Mouse (Mus musculus) left cerebral cortex, adult 2 months (tissue): ENCODE measurements around the gene Lats1. TPM values are rescaled to one million over a fixed set of nuclear protein-coding genes. Genes with fewer than 3 reads are reported as not detected.

ENCODE experiments used
- DNase-seq, 2 experiments: peaks; one replicate each; pipeline ENCODE4 v3.0.0; 2021 to 2022; ENCODE audit warnings: low spot score in 2 of 2, mixed read lengths in 1 of 2; ENCODE audit errors: extremely low spot score in 1 of 2
- H3K27ac ChIP-seq: fragments of 200-600 bp; 2 replicates; pipeline ENCODE4 v1.8.1; 2022
- H3K4me3 ChIP-seq: fragments of 200-600 bp; 2 replicates; pipeline ENCODE4 v1.8.1; 2022
- CTCF ChIP-seq: fragments of 200-600 bp; IDR thresholded peaks from 2 replicates; pipeline ENCODE4 v1.8.1; 2022; ENCODE audit warnings: antibody characterized with exemption, mild to moderate bottlenecking, moderate library complexity
- intact Hi-C: fragments of 180-260 bp; cut with DNase I; formaldehyde crosslinking; loops from one replicate; pipeline ENCODE4 v1.15.1; 2025
- long read RNA-seq, 2 experiments: library from polyadenylated mRNA; stranded (forward); transcript quantifications; one replicate each; pipeline ENCODE4 v2.0.0; 2021; ENCODE audit warnings: borderline mapping rate in 2 of 2
- total RNA-seq, 2 experiments: library from RNA; stranded (reverse); gene quantifications; 2 replicates each; pipeline ENCODE4 v1.2.3; 2021

Gene Lats1
- 10 to 100 TPM; 31.9 to 32.0 TPM for total RNA-seq
- long read RNA-seq, experiment 1, full-length matches to known transcripts: 10 of 19 reads
- long read RNA-seq, experiment 1, partial matches to known transcripts: 6 of 19 reads
- long read RNA-seq, experiment 1, other reads (novel, unspliced or antisense): 3 of 19 reads
- long read RNA-seq, experiment 2, full-length matches to known transcripts: 10 of 18 reads
- long read RNA-seq, experiment 2, partial matches to known transcripts: 2 of 18 reads
- long read RNA-seq, experiment 2, other reads (novel, unspliced or antisense): 6 of 18 reads

DNA sequence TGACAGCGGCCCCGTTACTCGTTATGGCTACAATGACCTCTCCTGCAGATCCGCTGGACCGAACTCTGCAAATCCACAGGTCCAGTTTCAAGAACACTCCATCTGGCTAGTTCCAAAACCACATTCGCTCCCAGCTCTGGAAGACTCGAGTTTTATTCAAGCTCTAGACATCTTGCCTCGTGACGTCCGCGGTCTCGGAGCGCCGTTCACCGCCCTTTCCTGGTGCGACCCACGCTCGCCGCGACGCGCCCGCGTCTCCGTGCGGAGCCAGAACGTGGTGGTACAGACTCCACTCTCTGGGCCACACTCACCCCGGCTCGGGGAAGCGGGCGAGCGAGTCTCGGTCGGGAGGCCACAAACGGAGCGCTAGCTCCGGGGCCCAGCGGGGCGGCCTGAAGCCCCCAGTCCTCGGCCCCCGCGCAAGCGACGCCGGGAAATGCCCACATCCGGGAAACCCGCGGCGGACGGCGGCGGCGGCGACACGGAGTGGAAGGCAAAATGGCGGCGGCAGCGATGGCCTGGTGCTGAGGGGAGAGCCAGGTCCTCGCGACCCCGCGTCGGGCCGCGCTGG, at the start of gene Lats1, which contains the start of gene Pcmt1:
TSS of gene Lats1 (plus strand) at position 484 of the 571 bp plus-strand sequence.
TSS of gene Pcmt1 (minus strand) at position 406 of the 571 bp plus-strand sequence.
- peak; percentile 88 to 92 for DNase-seq
- intact Hi-C loops: loop anchor here (1.0 kb wide), 1 partner anchor 18 kb away; no protein-coding TSS in a partner anchor
- peak within 1 kb of the TSS; percentile 93 for H3K4me3 ChIP-seq
- peak within 1 kb of the TSS; percentile 98 for H3K27ac ChIP-seq
- no peak for TF ChIP-seq CTCF

DNA sequence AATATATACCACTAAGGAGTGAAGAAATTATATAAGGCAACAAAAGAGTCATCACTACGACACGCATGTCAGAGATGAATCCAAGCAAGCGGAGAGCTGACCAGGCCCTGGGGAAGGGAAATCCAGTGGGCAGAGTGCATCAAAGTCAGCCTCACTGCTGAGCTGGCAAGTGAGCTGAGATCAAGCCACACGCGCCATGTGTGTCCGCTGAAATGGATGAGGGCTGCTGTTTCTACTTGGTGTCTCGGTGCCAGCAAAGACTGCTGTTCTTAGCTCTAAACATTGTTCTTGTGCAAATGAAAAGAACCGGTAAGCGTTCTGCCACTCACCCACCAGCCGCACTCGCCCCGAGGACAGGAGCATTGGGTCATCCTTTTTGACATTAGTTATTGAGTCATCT, 40.6 kb upstream of the Lats1 start:
- intact Hi-C loops: no loop called here

DNA sequence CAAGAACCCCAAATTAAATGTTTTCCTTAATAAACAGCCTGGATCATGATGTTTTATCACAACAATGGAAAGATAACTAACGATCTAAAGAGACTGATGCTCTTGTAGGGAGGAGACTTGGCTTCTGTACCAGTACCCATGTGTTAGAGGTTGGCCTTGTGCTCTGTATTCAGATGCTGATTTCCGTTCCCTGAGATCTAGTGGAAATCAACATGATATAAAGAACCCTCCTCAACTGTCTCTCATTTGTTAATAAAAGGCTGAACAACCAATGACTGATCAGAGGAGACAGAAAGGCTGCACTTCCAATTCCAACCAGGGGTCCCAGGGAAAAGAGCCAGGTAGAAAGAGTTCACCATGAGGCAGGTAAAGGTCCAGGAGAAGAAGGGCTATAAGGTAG, 35.1 kb upstream of the Lats1 start:
- Histone ChIP-seq H3K4me3 (no peak overlapping the region), H3K27ac (no peak overlapping the region)
- intact Hi-C loops: no loop called here
- DNase-seq: no peak
- no peak for TF ChIP-seq CTCF

More for the DNA sequence above, 40.6 kb upstream of the Lats1 start:
- no peak overlapping the region for H3K27ac ChIP-seq
- TF ChIP-seq CTCF: no peak
- no peak overlapping the region for H3K4me3 ChIP-seq
- DNase-seq: no peak

- Histone ChIP-seq H3K27ac (no peak overlapping the region), H3K4me3 (no peak overlapping the region)
- no peak for TF ChIP-seq CTCF
- intact Hi-C loops: no loop called here
- no peak for DNase-seq
These were observed 32.0 kb upstream of the Lats1 start for GRCm38 (mm10) chr10:7649059-7649458.

DNA sequence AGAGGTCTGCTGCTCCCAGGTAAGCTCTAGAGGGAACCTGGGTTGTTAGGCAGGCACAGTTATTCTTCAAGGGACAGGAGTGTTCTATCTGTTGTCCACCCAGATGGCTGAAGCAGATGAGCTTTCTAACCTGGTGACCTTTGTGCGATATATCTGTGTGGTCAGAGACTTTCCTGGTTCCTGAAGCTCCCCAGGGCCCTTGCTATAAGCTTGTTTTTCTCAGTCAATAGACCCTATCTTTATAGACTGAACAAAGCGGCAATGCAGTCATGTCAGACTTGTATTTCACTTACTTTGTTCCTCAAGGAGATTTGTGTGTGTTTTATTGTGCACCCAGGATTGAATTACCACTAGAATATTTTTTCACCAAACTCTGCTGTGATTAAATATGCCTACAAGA, 30.0 kb upstream of the Lats1 start:
- H3K27ac ChIP-seq: no peak overlapping the region
- TF ChIP-seq CTCF: no peak
- intact Hi-C loops: no loop called here

DNA sequence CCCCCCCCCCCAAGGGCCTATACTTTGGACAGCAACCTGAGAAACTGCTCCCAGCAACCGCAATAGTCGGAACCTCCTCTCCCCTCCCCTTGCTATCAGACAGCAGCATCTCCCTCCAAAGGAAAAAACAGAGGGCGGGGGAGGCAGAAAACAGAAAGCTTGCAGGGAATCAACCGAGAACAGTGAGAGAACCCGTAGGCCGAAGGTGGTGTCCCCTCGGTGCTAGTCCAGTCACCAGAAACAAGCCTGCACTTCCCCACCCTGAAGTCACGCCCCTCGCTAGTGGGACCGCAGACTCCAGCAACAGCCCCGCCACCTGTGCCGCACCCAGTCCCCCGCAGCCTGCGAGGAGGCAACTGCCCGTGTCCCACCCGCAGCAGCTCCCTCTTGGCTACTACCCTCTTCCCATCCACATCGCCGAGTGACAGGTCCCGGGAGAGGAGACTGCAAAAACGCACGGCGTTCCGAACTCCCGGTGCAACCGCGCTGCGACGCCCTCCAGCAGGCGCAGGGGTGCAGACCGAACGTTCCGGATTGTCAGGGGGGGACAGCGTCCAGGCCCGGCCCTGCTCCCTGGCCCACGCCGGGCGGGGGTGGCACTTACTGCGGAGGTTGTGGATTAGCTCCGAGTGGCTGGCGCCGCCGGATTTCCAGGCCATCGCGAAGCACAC, 18.4 kb upstream of the Lats1 start:
- no peak for TF ChIP-seq CTCF
- H3K27ac ChIP-seq: peak overlapping the region; percentile 94
- DNase-seq: no peak
- H3K4me3 ChIP-seq: peak overlapping the region; percentile 86
- intact Hi-C loops: loop anchor here (1.0 to 5.0 kb wide), 3 partner anchors 19 to 450 kb away; partner anchors contain the start of genes Cnksr3, Lats1 and Pcmt1

More for the DNA sequence above, 30.0 kb upstream of the Lats1 start:
- no peak for DNase-seq
- no peak overlapping the region for H3K4me3 ChIP-seq

DNA sequence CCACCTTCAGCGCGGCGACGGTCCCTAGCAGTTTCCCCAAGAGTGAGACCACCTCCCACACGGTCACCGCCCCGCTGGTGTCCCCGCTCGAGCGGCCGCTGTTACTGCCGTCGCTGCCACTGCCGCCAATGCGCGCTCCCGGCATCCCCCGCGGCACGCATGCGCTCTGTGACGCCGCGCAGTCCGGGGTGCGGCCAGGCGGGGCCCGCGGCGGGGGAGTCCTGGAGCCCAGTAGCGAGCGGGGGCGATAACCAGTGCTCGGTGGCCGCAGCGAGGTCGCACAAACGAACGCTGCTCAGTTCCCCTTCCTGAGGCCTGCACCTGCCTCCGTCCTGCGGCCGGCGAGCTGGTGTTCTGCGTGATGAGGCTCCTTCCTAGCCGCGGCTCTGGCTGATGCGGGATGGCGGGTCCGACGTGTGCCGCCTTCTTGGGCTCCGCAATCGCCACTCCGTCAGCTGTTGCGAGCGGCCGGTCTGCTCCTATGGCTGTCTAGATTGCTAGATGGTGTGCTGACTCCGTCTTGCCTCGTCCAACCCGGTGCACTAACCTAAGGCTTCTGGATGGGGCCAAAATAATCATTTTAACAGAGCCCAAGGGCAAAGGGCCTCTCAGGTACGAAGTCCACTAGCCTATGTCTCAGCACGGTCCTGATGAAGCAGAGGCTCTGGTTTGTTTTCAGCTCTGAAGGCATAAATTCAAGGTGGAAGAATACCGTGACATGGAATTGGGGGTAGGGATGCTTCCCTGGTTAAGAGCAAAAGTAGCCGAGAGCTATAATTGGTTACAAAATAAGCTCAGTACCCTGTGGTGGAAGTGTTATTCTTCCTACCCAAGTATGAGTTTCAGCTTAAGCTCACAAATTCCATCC, 17.6 kb upstream of the Lats1 start:
- intact Hi-C loops: loop anchor here (1.0 to 5.0 kb wide), 3 partner anchors 18 to 451 kb away; partner anchors contain the start of genes Cnksr3, Lats1 and Pcmt1
- peak; percentile 91 to 96 for DNase-seq
- TF ChIP-seq CTCF: no peak
- Histone ChIP-seq H3K4me3 (peak overlapping the region; percentile 86), H3K27ac (peak overlapping the region; percentile 94)

DNA sequence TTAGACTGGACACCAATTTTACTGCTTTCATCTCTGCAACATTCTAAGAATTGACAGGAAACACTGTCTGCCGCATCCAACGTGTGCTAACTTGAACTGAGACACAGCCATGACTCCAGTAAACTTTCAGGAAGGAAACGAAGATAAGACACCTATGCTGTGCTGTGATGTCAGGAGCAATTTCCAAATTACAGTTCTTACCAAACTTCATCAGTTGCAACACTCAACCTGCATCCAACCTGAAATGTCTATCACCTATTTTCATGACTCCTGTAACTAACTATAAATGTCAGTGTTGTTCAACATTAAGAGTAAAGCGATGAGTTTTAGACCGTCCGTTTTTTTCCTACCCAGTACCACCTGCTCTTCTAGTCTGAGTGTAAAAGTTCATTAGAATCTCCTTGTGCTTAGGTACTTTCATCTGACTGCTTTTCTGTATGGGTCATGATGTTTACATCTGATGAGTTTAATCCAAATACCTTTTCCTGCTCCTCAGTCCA, 16.9 kb upstream of the Lats1 start:
- DNase-seq: no peak
- intact Hi-C loops: loop anchor here (5.0 kb wide), 2 partner anchors 118 to 452 kb away; partner anchors contain the start of gene Cnksr3
- no peak for TF ChIP-seq CTCF
- peak overlapping the region; percentile 94 for H3K27ac ChIP-seq
- H3K4me3 ChIP-seq: peak overlapping the region; percentile 86

- Histone ChIP-seq H3K27ac (no peak overlapping the region), H3K4me3 (no peak overlapping the region)
- no peak for TF ChIP-seq CTCF
- no peak for DNase-seq
- intact Hi-C loops: loop anchor here (5.0 kb wide), 2 partner anchors 117 to 453 kb away; partner anchors contain the start of gene Cnksr3
These were observed 16.1 kb upstream of the Lats1 start for GRCm38 (mm10) chr10:7664889-7665288.

GRCm38 (mm10) chr10:7667342-7667802, 13.6 kb upstream of the Lats1 start, which contains the start of gene Nup43:
Gene Nup43 (plus strand): TSS chr10:7667503.
- DNase-seq: peak; percentile 88 to 89
- intact Hi-C loops: no loop called here
- Histone ChIP-seq H3K27ac (no peak within 1 kb of the TSS; the same call in 1 of the 2 replicates), H3K4me3 (peak within 1 kb of the TSS; percentile 64)
- no peak for TF ChIP-seq CTCF

DNA sequence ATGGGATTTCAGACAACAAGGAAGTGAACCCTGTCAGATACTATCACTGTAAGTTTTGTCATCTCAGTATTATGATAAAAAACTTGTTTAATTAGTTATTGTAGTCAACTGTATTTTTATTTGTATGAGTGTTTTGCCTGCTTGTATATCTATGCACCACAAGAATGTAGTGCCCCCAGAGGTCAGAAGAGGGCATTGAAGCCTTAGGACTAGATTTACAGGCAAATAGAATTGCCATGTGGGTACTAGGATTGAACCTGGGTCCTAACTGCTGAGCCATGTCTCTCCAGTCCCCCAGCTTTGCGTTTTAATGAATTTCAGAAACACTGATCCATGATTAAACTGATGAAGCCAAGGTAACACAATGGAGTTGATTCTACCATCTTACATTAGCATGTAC, 7.3 kb upstream of the Lats1 start:
- intact Hi-C loops: no loop called here
- DNase-seq: no peak
- TF ChIP-seq CTCF: peak; percentile 57
- H3K4me3 ChIP-seq: no peak overlapping the region
- no peak overlapping the region for H3K27ac ChIP-seq
